Mouse (Mus musculus): Measurements from ENCODE around the gene Rpl11.
"Not testable (repeated sequence)": the region's sequence is repeated elsewhere in the genome, so short reads cannot be mapped to it uniquely, and the experiment has no call there.

Gene Rpl11

GRCm38 (mm10) chr4:136053247-136053596 is at the start of gene Rpl11:
Gene Rpl11, minus strand, starts transcription at chr4:136053428.
- peak; percentile 98 for DNase-seq (ENCODE audit: low read depth, low spot score)

GRCm38 (mm10) chr4:136101753-136102152 is 48.5 kb upstream of the Rpl11 start:
- DNase-seq (ENCODE audit: low read depth, low spot score): not testable (repeated sequence)

- DNase-seq (ENCODE audit: low read depth, low spot score): no peak
Observed at GRCm38 (mm10) chr4:136100396-136101070, 47.3 kb upstream of the Rpl11 start.

- DNase-seq (ENCODE audit: low read depth, low spot score): no peak
Observed at GRCm38 (mm10) chr4:136098446-136098845, 45.2 kb upstream of the Rpl11 start.

GRCm38 (mm10) chr4:136096446-136097113 is 43.4 kb upstream of the Rpl11 start:
- no peak for DNase-seq (ENCODE audit: low read depth, low spot score)

- DNase-seq (ENCODE audit: low read depth, low spot score): no peak
Observed at GRCm38 (mm10) chr4:136095490-136096105, 42.4 kb upstream of the Rpl11 start.

GRCm38 (mm10) chr4:136094519-136095219 is 41.4 kb upstream of the Rpl11 start:
- DNase-seq (ENCODE audit: low read depth, low spot score): no peak

- no peak for DNase-seq (ENCODE audit: low read depth, low spot score)
Observed at GRCm38 (mm10) chr4:136092498-136092897, 39.3 kb upstream of the Rpl11 start.

- DNase-seq (ENCODE audit: low read depth, low spot score): no peak
Observed at GRCm38 (mm10) chr4:136091346-136091745, 38.1 kb upstream of the Rpl11 start.

GRCm38 (mm10) chr4:136089748-136090583 is 36.7 kb upstream of the Rpl11 start:
- no peak for DNase-seq (ENCODE audit: low read depth, low spot score)

- no peak for DNase-seq (ENCODE audit: low read depth, low spot score)
Observed at GRCm38 (mm10) chr4:136088971-136089747, 35.9 kb upstream of the Rpl11 start.

GRCm38 (mm10) chr4:136088364-136088763 is 35.1 kb upstream of the Rpl11 start:
- DNase-seq (ENCODE audit: low read depth, low spot score): no peak

- DNase-seq (ENCODE audit: low read depth, low spot score): no peak
Observed at GRCm38 (mm10) chr4:136087261-136087660, 34.0 kb upstream of the Rpl11 start.

- DNase-seq (ENCODE audit: low read depth, low spot score): no peak
Observed at GRCm38 (mm10) chr4:136084840-136085239, 31.6 kb upstream of the Rpl11 start.

- peak; percentile 30 for DNase-seq (ENCODE audit: low read depth, low spot score)
Observed at GRCm38 (mm10) chr4:136083269-136084105, 30.3 kb upstream of the Rpl11 start.

GRCm38 (mm10) chr4:136081729-136082128 is 28.5 kb upstream of the Rpl11 start:
- DNase-seq (ENCODE audit: low read depth, low spot score): no peak

- DNase-seq (ENCODE audit: low read depth, low spot score): no peak
Observed at GRCm38 (mm10) chr4:136078649-136079048, 25.4 kb upstream of the Rpl11 start.

GRCm38 (mm10) chr4:136076776-136077538 is 23.7 kb upstream of the Rpl11 start:
- peak; percentile 57 for DNase-seq (ENCODE audit: low read depth, low spot score)

GRCm38 (mm10) chr4:136071178-136071714 is 18.0 kb upstream of the Rpl11 start:
- peak; percentile 75 for DNase-seq (ENCODE audit: low read depth, low spot score)
